Mouse (Mus musculus) embryonic facial prominence, embryonic 10.5 days (tissue): ENCODE results near the gene Prkce. TPM values are rescaled to one million over a fixed set of nuclear protein-coding genes. Genes with fewer than 3 reads are reported as not detected.

Experiments
- DNase-seq: peaks from one replicate; pipeline ENCODE4 v3.0.0-alpha.2; 2017; ENCODE audit warnings: low spot score
- H3K27ac ChIP-seq: fragments of 300-500 bp; sonication (generic); replicated peaks from 2 replicates; pipeline ENCODE4 v1.5.1; 2016; ENCODE audit warnings: mild to moderate bottlenecking
- H3K27me3 ChIP-seq: fragments of 300-500 bp; sonication (generic); replicated peaks from 2 replicates; pipeline ENCODE4 v1.6.1; 2016; ENCODE audit warnings: low read depth, mild to moderate bottlenecking; ENCODE audit not compliant: poor library complexity, severe bottlenecking
- H3K36me3 ChIP-seq: fragments of 300-500 bp; sonication (generic); replicated peaks from 2 replicates; pipeline ENCODE4 v1.6.1; 2016; ENCODE audit warnings: mild to moderate bottlenecking, moderate library complexity
- H3K4me1 ChIP-seq: fragments of 300-500 bp; sonication (generic); 2 replicates; pipeline ENCODE4 v1.6.1; 2016
- H3K4me3 ChIP-seq: fragments of 300-500 bp; sonication (generic); 2 replicates; pipeline ENCODE4 v1.5.1; 2016; ENCODE audit warnings: mild to moderate bottlenecking, moderate library complexity
- H3K9me3 ChIP-seq: fragments of 300-500 bp; sonication (generic); 2 replicates; pipeline ENCODE4 v1.6.1; 2016; ENCODE audit warnings: mild to moderate bottlenecking
- WGBS: fragments of 180-500 bp; shearing (Covaris S2); methylation state at CpG from one replicate; pipeline ENCODE4 v1.1.7; 2016; 5-methylcytosine and 5-hydroxymethylcytosine counted together
- polyA plus RNA-seq: library from polyadenylated mRNA; unstranded; fragments of >200 nt; fragmentation: Nextera tagmentation; extraction: Ambion mirVana; gene quantifications from 2 replicates; pipeline ENCODE4 v1.2.1, GENCODE M21; 2016

Gene Prkce
- polyA plus RNA-seq, 1 experiment from 2014 or later: 4.2 TPM

DNA sequence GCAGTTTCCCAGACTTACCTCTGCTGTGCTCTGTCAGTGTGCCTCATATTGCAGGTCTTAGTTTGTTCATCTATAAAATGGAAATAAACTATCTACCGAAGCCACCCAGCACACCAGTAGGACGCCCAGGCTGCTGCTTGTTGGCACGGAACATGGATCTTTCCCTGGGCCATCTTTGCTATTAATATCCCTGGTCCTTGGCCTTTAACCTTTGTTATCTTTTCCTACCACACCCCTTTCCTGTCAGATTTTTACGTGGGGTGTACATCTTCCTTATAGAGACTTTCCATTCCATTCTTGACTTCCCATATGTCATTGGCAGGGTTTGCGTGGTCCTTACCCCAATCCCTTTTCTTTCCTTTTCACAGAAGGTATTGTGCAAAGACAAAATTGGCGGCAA lies 363.6 kb downstream of the Prkce start:
- DNase-seq: no peak
- H3K27ac ChIP-seq: no peak overlapping the region
- no peaks in the 10 kb centered on the region for H3K27me3 ChIP-seq
- H3K4me3 ChIP-seq: no peak overlapping the region
- 85% methylated on average over 6 of the region's 6 CpGs for WGBS
- H3K4me1 ChIP-seq: peaks cover 27% of the 10 kb centered on the region
- H3K36me3 ChIP-seq: no peaks in the 10 kb centered on the region
- no peaks in the 10 kb centered on the region for H3K9me3 ChIP-seq

DNA sequence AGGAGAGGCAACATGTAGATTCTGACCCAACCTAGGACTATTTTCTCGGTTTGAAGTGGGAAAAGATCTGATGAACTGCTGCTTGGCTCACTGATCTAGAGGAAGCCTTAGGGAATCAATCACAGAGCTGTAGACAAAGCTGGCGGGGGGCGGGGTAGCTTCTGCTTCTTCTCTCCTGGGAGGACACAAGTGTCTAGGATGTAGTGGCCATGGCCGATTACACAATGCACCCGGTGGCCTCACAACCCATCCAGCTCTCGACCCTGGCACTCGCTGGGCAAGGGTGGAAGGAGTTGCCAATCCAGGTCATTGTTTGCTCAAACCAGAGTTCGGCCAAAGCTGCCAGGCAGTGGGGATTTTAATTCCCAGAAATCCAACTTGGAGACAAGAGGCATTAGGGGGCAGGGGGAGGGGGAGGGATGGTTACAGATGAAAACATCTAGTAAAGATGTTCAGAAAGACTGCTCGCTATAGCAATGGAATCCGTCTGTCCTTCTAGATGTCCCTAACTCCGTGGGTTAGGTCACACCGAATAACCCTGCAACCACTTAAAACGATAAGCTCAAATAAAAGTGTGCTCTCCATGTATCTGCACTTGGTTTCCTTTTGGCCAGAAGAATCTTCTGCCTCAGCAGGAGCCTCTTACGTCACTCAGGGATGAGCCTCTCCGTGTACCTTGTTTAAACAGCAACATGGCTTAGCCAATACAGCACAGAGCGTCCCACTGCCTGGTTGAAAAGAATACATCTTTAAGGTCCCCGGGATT lies 365.4 kb downstream of the Prkce start:
- H3K4me1 ChIP-seq: peaks cover 44% of the 10 kb centered on the region
- no peaks in the 10 kb centered on the region for H3K9me3 ChIP-seq
- 77% methylated on average over 17 of the region's 17 CpGs for WGBS
- no peak for DNase-seq
- H3K36me3 ChIP-seq: no peaks in the 10 kb centered on the region
- no peaks in the 10 kb centered on the region for H3K27me3 ChIP-seq
- H3K4me3 ChIP-seq: no peak overlapping the region
- no peak overlapping the region for H3K27ac ChIP-seq

DNA sequence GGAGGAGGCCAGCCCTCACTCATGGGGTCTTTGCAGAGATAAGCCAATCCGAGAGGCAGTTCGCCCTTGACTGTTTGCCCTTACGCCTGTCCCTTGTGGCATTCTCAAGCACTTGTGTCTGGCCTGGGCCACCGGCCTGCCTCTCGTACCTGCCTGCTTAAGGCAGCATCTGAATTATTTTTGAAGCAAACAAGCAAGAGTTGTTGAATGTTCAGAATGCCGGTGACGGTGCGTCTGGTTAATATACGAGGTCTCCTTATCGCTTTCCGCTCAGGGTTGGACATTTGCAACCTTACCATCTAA lies 365.9 kb downstream of the Prkce start:
- no peak overlapping the region for H3K27ac ChIP-seq
- WGBS: 87% methylated on average over 11 of the region's 11 CpGs
- H3K27me3 ChIP-seq: no peaks in the 10 kb centered on the region
- no peak for DNase-seq
- no peaks in the 10 kb centered on the region for H3K36me3 ChIP-seq
- peaks cover 47% of the 10 kb centered on the region for H3K4me1 ChIP-seq
- H3K9me3 ChIP-seq: no peaks in the 10 kb centered on the region
- H3K4me3 ChIP-seq: no peak overlapping the region

DNA sequence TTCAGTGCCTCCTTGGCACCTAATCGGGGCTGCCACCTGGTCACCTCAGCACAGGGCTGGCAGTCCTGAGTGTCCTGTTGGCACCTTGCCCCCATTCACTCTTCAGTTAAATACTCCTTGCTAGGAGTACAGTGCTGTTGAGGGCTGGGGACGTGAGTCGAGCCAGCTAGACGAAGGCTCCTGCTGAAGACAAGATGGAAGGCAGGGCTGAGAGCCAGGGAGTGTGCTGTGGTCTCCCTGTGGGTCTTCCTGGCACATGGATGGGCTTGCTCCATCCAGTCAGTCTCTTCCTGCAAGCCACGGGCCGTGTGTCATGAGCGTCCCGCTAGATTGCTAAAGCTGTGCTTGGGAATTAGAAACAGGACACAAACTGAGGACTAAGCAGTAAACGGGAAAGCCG lies 367.5 kb downstream of the Prkce start:
- Histone ChIP-seq H3K4me3 (no peak overlapping the region), H3K27me3 (no peaks in the 10 kb centered on the region), H3K9me3 (no peaks in the 10 kb centered on the region), H3K36me3 (no peaks in the 10 kb centered on the region), H3K4me1 (peaks cover 44% of the 10 kb centered on the region), H3K27ac (no peak overlapping the region)
- DNase-seq: no peak
- WGBS: 82% methylated on average over 10 of the region's 10 CpGs

DNA sequence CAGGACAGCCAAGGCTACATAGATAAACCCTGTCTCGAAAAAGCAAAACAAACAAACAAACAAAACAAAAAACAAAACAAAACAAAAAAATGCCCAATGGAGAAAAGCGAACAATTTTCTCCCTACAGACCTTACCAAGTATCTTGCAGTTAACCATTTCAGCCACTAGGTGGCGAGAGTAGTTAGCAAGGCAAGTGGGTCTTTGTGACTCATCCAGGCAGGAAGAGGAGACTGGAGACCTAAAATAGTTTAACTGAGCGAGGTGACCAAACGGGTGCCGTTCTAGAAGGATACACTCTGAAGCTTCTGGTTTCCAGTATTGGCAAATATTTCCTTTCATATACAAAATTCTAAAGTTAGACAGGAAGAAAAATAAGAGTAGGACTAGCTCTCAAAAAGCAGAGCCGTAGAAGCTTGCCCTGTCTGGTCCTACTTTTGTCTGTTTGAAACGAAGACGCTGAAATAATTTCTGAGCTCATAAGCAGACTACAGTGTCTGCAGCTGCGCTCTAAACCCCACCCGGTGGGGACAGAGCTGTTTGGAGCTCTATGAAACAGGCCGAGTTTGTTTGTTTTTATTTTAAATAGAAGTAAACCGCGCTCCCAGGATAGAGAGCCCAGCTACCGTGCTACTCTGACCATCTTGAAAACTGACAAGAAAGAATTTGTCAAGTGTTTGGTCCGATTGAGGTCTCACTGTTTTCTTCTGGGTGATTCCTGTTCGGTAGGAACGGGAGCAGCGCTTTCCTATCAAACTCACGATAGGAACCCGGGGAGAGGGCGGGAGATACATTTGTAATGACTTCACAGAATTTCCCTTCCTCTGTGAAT lies 368.5 kb downstream of the Prkce start:
- 43% methylated on average over 22 of the region's 22 CpGs for WGBS
- Histone ChIP-seq H3K4me3 (peak overlapping the region; percentile 31), H3K9me3 (no peaks in the 10 kb centered on the region), H3K36me3 (no peaks in the 10 kb centered on the region), H3K27me3 (no peaks in the 10 kb centered on the region), H3K27ac (peak overlapping the region; percentile 63), H3K4me1 (peaks cover 39% of the 10 kb centered on the region)
- peak; percentile 61 for DNase-seq

DNA sequence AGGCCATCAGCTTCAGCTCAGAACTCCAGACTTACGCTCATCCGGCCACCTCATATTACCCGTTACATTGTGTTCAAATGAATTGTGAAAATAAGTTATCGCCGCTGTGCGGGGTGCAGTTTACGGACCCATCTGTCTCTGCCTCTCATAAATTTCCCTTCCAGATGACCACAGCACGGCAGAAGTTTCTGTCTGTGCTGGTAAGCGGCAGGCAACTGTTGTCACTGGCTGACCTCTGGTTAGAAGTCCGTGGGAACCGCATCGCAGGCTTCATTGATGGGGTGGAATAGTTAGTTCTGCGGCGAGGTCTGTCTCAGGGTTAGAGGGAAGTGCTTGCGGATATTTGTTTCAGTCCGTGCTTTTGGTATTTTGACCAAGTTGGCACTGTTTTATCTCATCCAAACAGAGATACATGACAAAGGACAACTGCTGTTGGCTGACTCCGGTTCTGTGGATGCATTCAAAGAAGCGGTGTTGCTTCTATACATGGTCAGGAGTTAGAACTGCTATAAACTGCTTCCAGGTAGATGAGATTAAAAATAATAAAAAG lies 372.4 kb downstream of the Prkce start:
- peaks cover 22% of the 10 kb centered on the region for H3K4me1 ChIP-seq
- H3K27me3 ChIP-seq: no peaks in the 10 kb centered on the region
- DNase-seq: no peak
- no peak overlapping the region for H3K4me3 ChIP-seq
- H3K36me3 ChIP-seq: no peaks in the 10 kb centered on the region
- H3K27ac ChIP-seq: no peak overlapping the region
- WGBS: 93% methylated on average over 18 of the region's 18 CpGs
- no peaks in the 10 kb centered on the region for H3K9me3 ChIP-seq

DNA sequence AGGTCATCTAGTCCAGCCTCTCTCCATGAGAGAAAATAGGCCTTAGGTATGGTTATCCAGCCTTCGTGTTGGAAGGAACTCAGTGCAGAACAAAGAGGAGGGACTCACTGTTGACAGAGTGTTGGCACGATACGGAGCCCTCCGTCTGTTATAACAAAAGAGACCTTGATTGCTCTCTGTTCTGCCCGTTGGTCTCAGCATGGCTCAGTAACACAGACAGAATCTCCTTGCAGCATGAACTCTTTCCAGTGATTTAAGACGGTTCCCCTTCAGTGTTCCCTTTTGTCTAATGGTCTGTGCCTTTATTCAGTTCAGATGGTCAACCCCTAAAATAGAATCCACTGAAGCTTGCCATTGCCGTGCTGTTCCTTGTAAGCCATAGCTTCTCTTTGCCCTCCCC lies 378.9 kb downstream of the Prkce start:
- no peaks in the 10 kb centered on the region for H3K27me3 ChIP-seq
- no peaks in the 10 kb centered on the region for H3K4me1 ChIP-seq
- no peak for DNase-seq
- 75% methylated on average over 7 of the region's 7 CpGs for WGBS
- no peaks in the 10 kb centered on the region for H3K36me3 ChIP-seq
- H3K27ac ChIP-seq: no peak overlapping the region
- H3K9me3 ChIP-seq: no peaks in the 10 kb centered on the region
- no peak overlapping the region for H3K4me3 ChIP-seq

DNA sequence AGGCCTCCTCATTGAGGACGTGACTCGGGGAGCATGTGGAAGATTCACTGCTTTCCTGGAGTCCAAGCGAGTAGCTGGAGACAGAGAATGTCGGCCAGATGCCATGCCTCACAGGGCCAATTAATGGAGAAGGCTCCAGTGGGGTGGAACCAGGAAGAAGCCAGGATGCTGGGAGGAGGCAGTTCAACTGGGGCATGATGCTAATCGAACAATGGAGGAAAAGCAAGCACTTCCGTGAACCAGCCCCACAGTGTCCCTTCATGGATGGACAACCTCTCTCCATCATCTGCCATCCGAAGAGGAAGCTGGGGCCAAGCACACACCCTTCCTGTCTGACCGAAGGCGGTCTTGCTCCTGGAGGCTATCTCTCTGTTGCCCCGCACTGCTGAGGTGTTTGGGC lies 381.5 kb downstream of the Prkce start:
- Histone ChIP-seq H3K9me3 (no peaks in the 10 kb centered on the region), H3K4me1 (no peaks in the 10 kb centered on the region), H3K4me3 (no peak overlapping the region), H3K27ac (no peak overlapping the region), H3K27me3 (no peaks in the 10 kb centered on the region), H3K36me3 (no peaks in the 10 kb centered on the region)
- 92% methylated on average over 10 of the region's 10 CpGs for WGBS
- no peak for DNase-seq

DNA sequence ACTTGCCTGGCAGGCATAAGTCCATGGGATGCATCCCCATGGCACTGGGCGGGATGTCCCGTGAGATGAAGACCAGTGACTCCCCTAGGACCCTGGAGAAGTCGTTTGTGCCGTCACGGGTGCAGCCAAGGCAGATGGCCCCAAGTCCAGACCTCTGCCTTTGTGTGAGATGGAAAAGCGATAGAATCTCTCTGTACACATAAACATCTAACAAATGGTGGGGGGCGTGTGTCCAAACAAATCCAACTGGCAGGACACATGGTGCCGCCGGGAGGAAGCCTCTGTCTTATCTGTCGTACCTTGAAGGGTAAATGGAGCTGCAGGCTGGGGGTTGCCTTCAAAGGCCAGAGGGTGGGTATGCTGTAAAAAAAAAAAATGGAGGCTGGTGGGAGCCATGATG lies 384.0 kb downstream of the Prkce start:
- H3K4me3 ChIP-seq: no peak overlapping the region
- H3K4me1 ChIP-seq: no peaks in the 10 kb centered on the region
- no peak for DNase-seq
- H3K36me3 ChIP-seq: no peaks in the 10 kb centered on the region
- no peak overlapping the region for H3K27ac ChIP-seq
- WGBS: 90% methylated on average over 10 of the region's 10 CpGs
- H3K9me3 ChIP-seq: no peaks in the 10 kb centered on the region
- no peaks in the 10 kb centered on the region for H3K27me3 ChIP-seq

DNA sequence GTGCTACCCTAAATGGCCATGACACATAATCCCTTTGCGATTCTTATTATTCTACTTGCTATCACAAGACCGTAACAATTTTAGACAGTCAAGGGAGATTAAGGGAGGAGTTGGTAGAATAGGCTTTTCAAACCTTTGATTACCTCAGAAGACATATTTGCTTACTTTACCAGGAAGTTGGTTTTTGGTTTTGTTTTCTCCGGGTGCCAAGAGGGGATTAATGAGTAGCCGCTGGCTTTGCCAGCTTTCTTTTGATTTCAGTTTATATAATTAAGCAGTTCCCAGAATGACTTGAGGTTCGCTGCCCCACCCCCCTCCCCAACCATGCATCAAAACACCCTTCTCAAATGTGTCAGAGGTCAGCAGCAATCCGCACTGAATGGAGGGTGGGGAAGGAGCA lies 384.4 kb downstream of the Prkce start:
- Histone ChIP-seq H3K27ac (no peak overlapping the region), H3K36me3 (no peaks in the 10 kb centered on the region), H3K9me3 (no peaks in the 10 kb centered on the region), H3K4me3 (no peak overlapping the region), H3K4me1 (no peaks in the 10 kb centered on the region), H3K27me3 (no peaks in the 10 kb centered on the region)
- no peak for DNase-seq
- 86% methylated on average over 6 of the region's 6 CpGs for whole genome bisulfite sequencing

DNA sequence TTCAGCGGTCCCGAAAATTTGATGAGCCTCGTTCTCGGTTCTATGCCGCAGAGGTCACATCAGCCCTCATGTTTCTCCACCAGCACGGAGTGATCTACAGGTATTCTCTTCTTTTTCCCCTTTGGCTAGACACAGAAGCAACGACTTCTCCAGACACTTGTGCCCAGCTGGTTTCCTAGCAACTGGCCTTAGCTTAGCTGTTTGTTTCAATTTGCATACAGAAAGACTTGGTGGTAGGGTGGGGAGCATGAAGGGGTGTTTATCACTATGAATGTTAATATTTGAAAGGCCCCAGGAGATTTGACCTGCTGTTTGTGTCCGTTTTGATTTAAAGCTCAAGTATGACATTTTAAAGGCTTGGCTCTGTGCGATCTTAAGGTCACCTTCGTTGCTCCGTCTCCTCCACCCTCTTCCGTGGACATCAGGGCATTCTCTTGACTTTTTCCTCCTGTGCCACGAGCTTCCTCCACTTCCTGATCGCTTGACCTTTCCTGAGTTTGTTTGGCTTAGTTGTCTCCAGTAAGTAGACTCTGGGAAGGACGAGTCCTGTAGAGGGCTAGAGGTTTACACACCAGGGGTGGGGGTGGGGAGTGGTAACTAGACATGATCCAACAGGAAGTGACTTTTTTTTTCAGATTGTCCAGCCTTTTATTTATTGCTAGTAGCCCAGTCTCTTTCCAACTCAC lies 391.8 kb downstream of the Prkce start:
- no peaks in the 10 kb centered on the region for H3K27me3 ChIP-seq
- no peak overlapping the region for H3K27ac ChIP-seq
- no peak overlapping the region for H3K4me3 ChIP-seq
- WGBS: 71% methylated on average over 15 of the region's 15 CpGs
- no peak for DNase-seq
- no peaks in the 10 kb centered on the region for H3K9me3 ChIP-seq
- peaks cover 18% of the 10 kb centered on the region for H3K4me1 ChIP-seq
- H3K36me3 ChIP-seq: no peaks in the 10 kb centered on the region

DNA sequence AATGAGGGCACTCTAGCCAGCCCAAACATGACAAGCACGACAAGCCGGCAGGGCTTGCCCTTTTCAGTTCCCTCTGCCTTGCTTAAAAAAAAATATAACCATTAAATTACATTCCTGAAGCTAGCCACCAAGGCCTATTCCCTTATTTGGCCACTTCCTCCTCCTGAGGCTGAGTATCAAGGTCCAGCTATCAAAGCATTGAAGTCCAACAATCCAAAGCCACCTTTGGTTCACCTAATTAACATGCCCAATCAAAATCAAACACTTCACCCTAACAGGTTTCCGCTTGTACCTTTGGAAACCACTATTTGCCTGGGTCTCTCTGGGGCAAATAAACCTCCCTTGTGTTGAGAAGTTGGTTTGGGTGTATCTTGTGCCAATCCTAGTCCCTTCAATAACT lies 392.9 kb downstream of the Prkce start:
- WGBS: 81% methylated on average over 3 of the region's 3 CpGs

More for the DNA sequence above, 392.9 kb downstream of the Prkce start:
- H3K4me3 ChIP-seq: no peak overlapping the region
- no peaks in the 10 kb centered on the region for H3K9me3 ChIP-seq
- no peak overlapping the region for H3K27ac ChIP-seq
- H3K36me3 ChIP-seq: no peaks in the 10 kb centered on the region
- H3K27me3 ChIP-seq: no peaks in the 10 kb centered on the region
- DNase-seq: no peak
- H3K4me1 ChIP-seq: peaks cover 18% of the 10 kb centered on the region
